Mouse (Mus musculus): ENCODE measurements around the gene Ap4e1. TPM values are rescaled to one million over a fixed set of nuclear protein-coding genes. Genes with fewer than 3 reads are reported as not detected.

Ap4e1 gene
- polyA plus RNA-seq, 1 experiment from 2014 or later = 8.1 TPM

GRCm38 (mm10) chr2:127000406-127001324, 7.9 kb upstream of the Ap4e1 start:
- no peak overlapping the region for H3K4me2 ChIP-seq (ENCODE audit: low read depth, low read length)
- no peak for ATAC-seq (replicated peaks; ENCODE audit: extremely low read depth, insufficient read depth, low FRiP score)

GRCm38 (mm10) chr2:127004046-127004445, 4.5 kb upstream of the Ap4e1 start:
- H3K36me3 ChIP-seq (ENCODE audit: control insufficient read depth, insufficient read depth) = no peaks in the 10 kb centered on the region
- no peak overlapping the region for H3K4me2 ChIP-seq (ENCODE audit: low read depth, low read length)
- no peak overlapping the region for H3K9ac ChIP-seq (ENCODE audit: low read length)
- no peaks in the 10 kb centered on the region for H3K4me1 ChIP-seq (ENCODE audit: control insufficient read depth, insufficient read depth, low read length)
- H3K27ac ChIP-seq (ENCODE audit: low read length) = no peak overlapping the region
- no peaks in the 10 kb centered on the region for H3K27me3 ChIP-seq (ENCODE audit: control insufficient read depth, insufficient read depth, low read length)
- no peak overlapping the region for H3K4me3 ChIP-seq (ENCODE audit: low read length)
- 85% methylated on average over 7 of the region's 7 CpGs for WGBS
- H3K9me3 ChIP-seq (replicated peaks; ENCODE audit: control insufficient read depth, low read length) = no peaks in the 10 kb centered on the region
- no peak for ATAC-seq (replicated peaks; ENCODE audit: extremely low read depth, insufficient read depth, low FRiP score)

More at GRCm38 (mm10) chr2:127000406-127001324, 7.9 kb upstream of the Ap4e1 start:
- Histone ChIP-seq H3K27me3 (ENCODE audit: control insufficient read depth, insufficient read depth, low read length) (no peaks in the 10 kb centered on the region), H3K4me3 (ENCODE audit: low read length) (no peak overlapping the region), H3K4me1 (ENCODE audit: control insufficient read depth, insufficient read depth, low read length) (no peaks in the 10 kb centered on the region), H3K27ac (ENCODE audit: low read length) (no peak overlapping the region), H3K9me3 (replicated peaks; ENCODE audit: control insufficient read depth, low read length) (no peaks in the 10 kb centered on the region), H3K36me3 (ENCODE audit: control insufficient read depth, insufficient read depth) (no peaks in the 10 kb centered on the region), H3K9ac (ENCODE audit: low read length) (no peak overlapping the region)
- WGBS = 48% methylated on average over 8 of the region's 8 CpGs

GRCm38 (mm10) chr2:127006634-127007370, 1.7 kb upstream of the Ap4e1 start:
- Histone ChIP-seq H3K9ac (ENCODE audit: low read length) (peak overlapping the region; percentile 28; the same call in 1 of the 2 replicates), H3K4me2 (ENCODE audit: low read depth, low read length) (peak overlapping the region; percentile 39), H3K36me3 (ENCODE audit: control insufficient read depth, insufficient read depth) (peaks cover 8% of the 10 kb centered on the region; the same call in 1 of the 2 replicates), H3K4me1 (ENCODE audit: control insufficient read depth, insufficient read depth, low read length) (peaks cover 11% of the 10 kb centered on the region), H3K4me3 (ENCODE audit: low read length) (peak overlapping the region; percentile 41), H3K9me3 (replicated peaks; ENCODE audit: control insufficient read depth, low read length) (no peaks in the 10 kb centered on the region), H3K27ac (ENCODE audit: low read length) (no peak overlapping the region), H3K27me3 (ENCODE audit: control insufficient read depth, insufficient read depth, low read length) (no peaks in the 10 kb centered on the region)
- 41% methylated on average over 12 of the region's 12 CpGs for WGBS
- no peak for ATAC-seq (replicated peaks; ENCODE audit: extremely low read depth, insufficient read depth, low FRiP score)

GRCm38 (mm10) chr2:127007509-127007908, 1.0 kb upstream of the Ap4e1 start:
- 70% methylated on average over 5 of the region's 5 CpGs for WGBS
- no peaks in the 10 kb centered on the region for H3K27me3 ChIP-seq (ENCODE audit: control insufficient read depth, insufficient read depth, low read length)
- no peak overlapping the region for H3K4me3 ChIP-seq (ENCODE audit: low read length)
- H3K4me2 ChIP-seq (ENCODE audit: low read depth, low read length) = no peak overlapping the region
- ATAC-seq (replicated peaks; ENCODE audit: extremely low read depth, insufficient read depth, low FRiP score) = no peak
- no peaks in the 10 kb centered on the region for H3K9me3 ChIP-seq (replicated peaks; ENCODE audit: control insufficient read depth, low read length)
- H3K9ac ChIP-seq (ENCODE audit: low read length) = no peak overlapping the region
- no peak overlapping the region for H3K27ac ChIP-seq (ENCODE audit: low read length)
- H3K36me3 ChIP-seq (ENCODE audit: control insufficient read depth, insufficient read depth) = peaks cover 10% of the 10 kb centered on the region; the same call in 1 of the 2 replicates
- H3K4me1 ChIP-seq (ENCODE audit: control insufficient read depth, insufficient read depth, low read length) = peaks cover 11% of the 10 kb centered on the region

GRCm38 (mm10) chr2:127035006-127035605, 26.6 kb downstream of the Ap4e1 start:
- no peak for ATAC-seq (replicated peaks; ENCODE audit: extremely low read depth, insufficient read depth, low FRiP score)
- no peaks in the 10 kb centered on the region for H3K9me3 ChIP-seq (replicated peaks; ENCODE audit: control insufficient read depth, low read length)
- H3K4me3 ChIP-seq (ENCODE audit: low read length) = no peak overlapping the region
- H3K4me2 ChIP-seq (ENCODE audit: low read depth, low read length) = no peak overlapping the region
- no peaks in the 10 kb centered on the region for H3K4me1 ChIP-seq (ENCODE audit: control insufficient read depth, insufficient read depth, low read length)
- 94% methylated on average over 9 of the region's 9 CpGs for WGBS
- H3K9ac ChIP-seq (ENCODE audit: low read length) = no peak overlapping the region
- no peak overlapping the region for H3K27ac ChIP-seq (ENCODE audit: low read length)
- H3K27me3 ChIP-seq (ENCODE audit: control insufficient read depth, insufficient read depth, low read length) = no peaks in the 10 kb centered on the region
- H3K36me3 ChIP-seq (ENCODE audit: control insufficient read depth, insufficient read depth) = peaks cover 22% of the 10 kb centered on the region

GRCm38 (mm10) chr2:127037299-127037698, 28.8 kb downstream of the Ap4e1 start:
- no peak overlapping the region for H3K4me3 ChIP-seq (ENCODE audit: low read length)
- H3K9me3 ChIP-seq (replicated peaks; ENCODE audit: control insufficient read depth, low read length) = no peaks in the 10 kb centered on the region
- H3K27ac ChIP-seq (ENCODE audit: low read length) = no peak overlapping the region
- no peak overlapping the region for H3K9ac ChIP-seq (ENCODE audit: low read length)
- 80% methylated on average over 4 of the region's 4 CpGs for WGBS
- no peaks in the 10 kb centered on the region for H3K4me1 ChIP-seq (ENCODE audit: control insufficient read depth, insufficient read depth, low read length)
- ATAC-seq (replicated peaks; ENCODE audit: extremely low read depth, insufficient read depth, low FRiP score) = no peak
- no peak overlapping the region for H3K4me2 ChIP-seq (ENCODE audit: low read depth, low read length)
- H3K27me3 ChIP-seq (ENCODE audit: control insufficient read depth, insufficient read depth, low read length) = no peaks in the 10 kb centered on the region
- H3K36me3 ChIP-seq (ENCODE audit: control insufficient read depth, insufficient read depth) = peaks cover 21% of the 10 kb centered on the region

GRCm38 (mm10) chr2:127061471-127061870, 53.0 kb downstream of the Ap4e1 start:
- no peak for ATAC-seq (replicated peaks; ENCODE audit: extremely low read depth, insufficient read depth, low FRiP score)
- peaks cover 30% of the 10 kb centered on the region for H3K36me3 ChIP-seq (ENCODE audit: control insufficient read depth, insufficient read depth)
- no peak overlapping the region for H3K4me2 ChIP-seq (ENCODE audit: low read depth, low read length)
- no peak overlapping the region for H3K9ac ChIP-seq (ENCODE audit: low read length)
- H3K4me3 ChIP-seq (ENCODE audit: low read length) = no peak overlapping the region
- H3K9me3 ChIP-seq (replicated peaks; ENCODE audit: control insufficient read depth, low read length) = no peaks in the 10 kb centered on the region
- WGBS = 87% methylated on average over 9 of the region's 9 CpGs
- H3K27me3 ChIP-seq (ENCODE audit: control insufficient read depth, insufficient read depth, low read length) = no peaks in the 10 kb centered on the region
- H3K27ac ChIP-seq (ENCODE audit: low read length) = no peak overlapping the region
- no peaks in the 10 kb centered on the region for H3K4me1 ChIP-seq (ENCODE audit: control insufficient read depth, insufficient read depth, low read length)

- Histone ChIP-seq H3K4me3 (ENCODE audit: low read length) (no peak overlapping the region), H3K27me3 (ENCODE audit: control insufficient read depth, insufficient read depth, low read length) (no peaks in the 10 kb centered on the region), H3K9ac (ENCODE audit: low read length) (no peak overlapping the region), H3K27ac (ENCODE audit: low read length) (no peak overlapping the region), H3K4me1 (ENCODE audit: control insufficient read depth, insufficient read depth, low read length) (peaks cover 10% of the 10 kb centered on the region), H3K9me3 (replicated peaks; ENCODE audit: control insufficient read depth, low read length) (no peaks in the 10 kb centered on the region), H3K4me2 (ENCODE audit: low read depth, low read length) (no peak overlapping the region), H3K36me3 (ENCODE audit: control insufficient read depth, insufficient read depth) (peaks cover 10% of the 10 kb centered on the region)
- ATAC-seq (replicated peaks; ENCODE audit: extremely low read depth, insufficient read depth, low FRiP score) = no peak
- WGBS = 69% methylated on average over 7 of the region's 7 CpGs
Observed at GRCm38 (mm10) chr2:127068806-127069205, 60.3 kb downstream of the Ap4e1 start.
